In genomic region chr17:94834446-94835117, GRCm38 (mm10) we compare ENCODE assay signal across 8 mouse cellular contexts.
DNase-seq lines count a peak whose midpoint lies in the region; ATAC-seq lines count a peak whose summit lies in the region.

No protein-coding gene starts in this region.

- peaks cover 8% of the 10 kb centered on the region; the same call in 1 of the 2 replicates for H3K36me3 ChIP-seq in heart, embryonic 10.5 days
- H3K36me3 ChIP-seq in kidney, embryonic 15.5 days, result peaks cover 14% of the 10 kb centered on the region; the same call in 1 of the 2 replicates

- peak; percentile 66 for DNase-seq in B cell, adult 2 months
- DNase-seq in brain, adult 2 months (ENCODE audit: low read depth, low spot score), result peak; percentile 93
- peak; percentile 94 for DNase-seq in heart, embryonic 10.5 days (ENCODE audit: low spot score)
- DNase-seq in liver, result peak; percentile 82
- peak; percentile 73 to 83 for DNase-seq in spleen, postnatal 4 days (ENCODE audit: low spot score in 2 of 2)

- WGBS in heart, embryonic 10.5 days, result 2% methylated on average over 20 of the region's 20 CpGs
- 1% methylated on average over 20 of the region's 20 CpGs for WGBS in kidney, embryonic 15.5 days

- peak overlapping the region; percentile 74 for H3K4me3 ChIP-seq in heart, embryonic 10.5 days
- peak overlapping the region; percentile 74 for H3K4me3 ChIP-seq in kidney, embryonic 15.5 days (replicated peaks)

- peak; percentile 79 for ATAC-seq in erythroblast, adult 5-6 weeks (replicated peaks; ENCODE audit: low FRiP score, poor library complexity, severe bottlenecking)
- ATAC-seq in kidney, embryonic 15.5 days (replicated peaks; ENCODE audit: low FRiP score), result peak; percentile 99
- ATAC-seq in monocyte, adult 5-6 weeks (replicated peaks; ENCODE audit: insufficient number of reproducible peaks, low FRiP score, low TSS enrichment, poor library complexity, severe bottlenecking), result peak; percentile 86

- H3K27me3 ChIP-seq in heart, embryonic 10.5 days (ENCODE audit: insufficient read depth, poor library complexity, severe bottlenecking), result no peaks in the 10 kb centered on the region
- no peaks in the 10 kb centered on the region for H3K27me3 ChIP-seq in kidney, embryonic 15.5 days

- no peaks in the 10 kb centered on the region for H3K9me3 ChIP-seq in heart, embryonic 10.5 days
- 0 out of 2 replicates have a peak, but pooled peaks cover 2% of the 10 kb centered on the region for H3K9me3 ChIP-seq in kidney, embryonic 15.5 days (replicated peaks)

- H3K9ac ChIP-seq in kidney, embryonic 15.5 days, result peak overlapping the region; percentile 65

- peak overlapping the region; percentile 74 for H3K4me2 ChIP-seq in kidney, embryonic 15.5 days

- peak overlapping the region; percentile 85 for H3K27ac ChIP-seq in heart, embryonic 10.5 days
- peak overlapping the region; percentile 87 for H3K27ac ChIP-seq in kidney, embryonic 15.5 days

- H3K4me1 ChIP-seq in heart, embryonic 10.5 days, result 0 out of 2 replicates have a peak, but pooled peaks cover 7% of the 10 kb centered on the region
- 0 out of 2 replicates have a peak, but pooled peaks cover 7% of the 10 kb centered on the region for H3K4me1 ChIP-seq in kidney, embryonic 15.5 days

Comparison
In these comparisons a context has a peak if more than half of its experiments do, and no peak if none do; other contexts are left out.
1. Peak in every context shown above with its lines: DNase-seq, ATAC-seq, H3K4me3 ChIP-seq and H3K27ac ChIP-seq.